Mouse (Mus musculus) hindbrain, postnatal 0 days (tissue): ENCODE measurements at regions not wholly inside any gene's neighbourhood (a gene's known extent, or its start where the extent isn't known, plus 50 kb on each side); places are given as distances from the start of the nearest gene placed in this dataset.

Experiments
- ATAC-seq: fragments of 200-750 bp; cut with Nextera tagmentation; 2 replicates; pipeline ENCODE4 v1.8.0; 2017; ENCODE audit warnings: mild to moderate bottlenecking, moderate TSS enrichment, moderate library complexity
- DNase-seq: peaks from one replicate; pipeline ENCODE4 v3.0.0-alpha.2; 2015; ENCODE audit warnings: low spot score
- H3K27ac ChIP-seq: fragments of 300-500 bp; sonication (generic); 2 replicates; pipeline ENCODE4 v1.5.1; 2014; ENCODE audit warnings: mild to moderate bottlenecking
- H3K27me3 ChIP-seq: fragments of 300-500 bp; sonication (generic); 2 replicates; pipeline ENCODE4 v1.6.1; 2014; ENCODE audit warnings: low read length, mixed read lengths; ENCODE audit not compliant: insufficient read depth
- H3K36me3 ChIP-seq: fragments of 300-500 bp; sonication (generic); 2 replicates; pipeline ENCODE4 v1.6.1; 2014; ENCODE audit warnings: low read length, mixed read lengths; ENCODE audit not compliant: insufficient read depth
- H3K4me1 ChIP-seq: fragments of 300-500 bp; sonication (generic); 2 replicates; pipeline ENCODE4 v1.6.1; 2014; ENCODE audit warnings: antibody characterized with exemption, low read length, mixed read lengths; ENCODE audit not compliant: insufficient read depth
- H3K4me2 ChIP-seq: fragments of 300-500 bp; sonication (generic); 2 replicates; pipeline ENCODE4 v1.6.1; 2014; ENCODE audit warnings: low read depth, mild to moderate bottlenecking, low read length, moderate library complexity, mixed read lengths
- H3K4me3 ChIP-seq: fragments of 300-500 bp; sonication (generic); 2 replicates; pipeline ENCODE4 v1.5.1; 2014; ENCODE audit warnings: low read length
- H3K9ac ChIP-seq: fragments of 300-500 bp; sonication (generic); replicated peaks from 2 replicates; pipeline ENCODE4 v1.6.1; 2014; ENCODE audit warnings: mild to moderate bottlenecking, low read length, moderate library complexity, mixed read lengths
- H3K9me3 ChIP-seq: fragments of 300-500 bp; sonication (generic); 2 replicates; pipeline ENCODE4 v1.6.1; 2016; ENCODE audit warnings: low read length, mixed read lengths
- CTCF ChIP-seq: IDR thresholded peaks from 2 replicates; pipeline ENCODE4 v1.5.1; 2016; ENCODE audit warnings: antibody characterized with exemption, control low read depth, low read depth
- WGBS: fragments of 180-500 bp; shearing (Covaris S2); extraction: QIAGEN DNeasy Blood & Tissue Kit; methylation state at CpG from one replicate; pipeline ENCODE4 v1.1.7; 2014; 5-methylcytosine and 5-hydroxymethylcytosine counted together

GRCm38 (mm10) chr3:151003524-151003923, 434.2 kb upstream of the Adgrl4 start:
- H3K27ac ChIP-seq, result no peak overlapping the region
- DNase-seq (no peak), ATAC-seq (no peak)
- no peaks in the 10 kb centered on the region for H3K27me3 ChIP-seq
- no peaks in the 10 kb centered on the region for H3K4me1 ChIP-seq
- 72% methylated on average over 3 of the region's 3 CpGs for WGBS
- H3K9me3 ChIP-seq, result no peaks in the 10 kb centered on the region
- H3K4me2 ChIP-seq, result no peak overlapping the region
- H3K9ac ChIP-seq, result no peak overlapping the region
- no peaks in the 10 kb centered on the region for H3K36me3 ChIP-seq
- TF ChIP-seq CTCF, result no peak
- H3K4me3 ChIP-seq, result no peak overlapping the region

GRCm38 (mm10) chr3:151003990-151004389, 433.7 kb upstream of the Adgrl4 start:
- Histone ChIP-seq H3K4me1 (no peaks in the 10 kb centered on the region), H3K27me3 (no peaks in the 10 kb centered on the region), H3K9ac (no peak overlapping the region), H3K4me2 (no peak overlapping the region), H3K4me3 (no peak overlapping the region), H3K27ac (no peak overlapping the region), H3K9me3 (no peaks in the 10 kb centered on the region), H3K36me3 (no peaks in the 10 kb centered on the region)
- DNase-seq (no peak), ATAC-seq (no peak)
- no peak for TF ChIP-seq CTCF
- 75% methylated on average over 6 of the region's 6 CpGs for WGBS

- TF ChIP-seq CTCF, result no peak
- H3K4me3 ChIP-seq, result no peak overlapping the region
- no peaks in the 10 kb centered on the region for H3K36me3 ChIP-seq
- H3K9ac ChIP-seq, result no peak overlapping the region
- no peaks in the 10 kb centered on the region for H3K4me1 ChIP-seq
- H3K27me3 ChIP-seq, result no peaks in the 10 kb centered on the region
- DNase-seq (no peak), ATAC-seq (no peak)
- no peak overlapping the region for H3K4me2 ChIP-seq
- 83% methylated on average over 3 of the region's 3 CpGs for WGBS
- no peak overlapping the region for H3K27ac ChIP-seq
- H3K9me3 ChIP-seq, result no peaks in the 10 kb centered on the region
These were observed 417.7 kb upstream of the Adgrl4 start for GRCm38 (mm10) chr3:151020014-151020413.

GRCm38 (mm10) chr3:151057491-151057890, 380.2 kb upstream of the Adgrl4 start:
- TF ChIP-seq CTCF, result no peak
- Histone ChIP-seq H3K9ac (no peak overlapping the region), H3K4me1 (no peaks in the 10 kb centered on the region), H3K36me3 (no peaks in the 10 kb centered on the region), H3K27ac (no peak overlapping the region), H3K9me3 (no peaks in the 10 kb centered on the region), H3K4me2 (no peak overlapping the region), H3K27me3 (no peaks in the 10 kb centered on the region), H3K4me3 (no peak overlapping the region)
- DNase-seq (no peak), ATAC-seq (no peak)
- WGBS, result 63% methylated on average over 3 of the region's 3 CpGs

DNA sequence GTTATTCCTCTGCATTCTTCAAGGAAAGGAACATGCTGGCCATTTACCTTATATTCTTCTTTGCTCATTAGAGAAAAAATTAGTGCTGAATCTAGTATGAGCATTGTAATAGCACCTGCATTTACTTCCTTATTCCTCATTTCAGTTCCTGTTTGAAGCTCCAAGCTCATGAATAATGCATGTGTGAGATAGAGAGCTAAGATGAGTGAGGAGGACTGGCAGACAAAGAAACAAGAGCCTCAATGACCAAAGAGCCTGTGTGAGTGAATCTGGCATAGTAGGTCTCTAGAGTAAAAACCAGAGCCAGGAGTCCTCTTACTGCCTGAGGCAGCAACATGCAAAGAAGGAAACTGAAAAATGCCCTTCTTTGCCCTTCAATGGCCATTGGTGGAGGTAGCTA, 365.4 kb upstream of the Adgrl4 start:
- no peak overlapping the region for H3K9ac ChIP-seq
- no peaks in the 10 kb centered on the region for H3K4me1 ChIP-seq
- DNase-seq, result no peak
- H3K27ac ChIP-seq, result no peak overlapping the region
- H3K36me3 ChIP-seq, result no peaks in the 10 kb centered on the region
- TF ChIP-seq CTCF, result no peak
- no peaks in the 10 kb centered on the region for H3K9me3 ChIP-seq
- no peak overlapping the region for H3K4me3 ChIP-seq
- no peak overlapping the region for H3K4me2 ChIP-seq
- ATAC-seq, result no peak
- no peaks in the 10 kb centered on the region for H3K27me3 ChIP-seq

- no peaks in the 10 kb centered on the region for H3K27me3 ChIP-seq
- no peaks in the 10 kb centered on the region for H3K36me3 ChIP-seq
- H3K4me3 ChIP-seq, result no peak overlapping the region
- 64% methylated on average over 3 of the region's 3 CpGs for WGBS
- no peaks in the 10 kb centered on the region for H3K4me1 ChIP-seq
- no peak overlapping the region for H3K27ac ChIP-seq
- ATAC-seq (no peak), DNase-seq (no peak)
- no peak overlapping the region for H3K9ac ChIP-seq
- no peaks in the 10 kb centered on the region for H3K9me3 ChIP-seq
- TF ChIP-seq CTCF, result no peak
- no peak overlapping the region for H3K4me2 ChIP-seq
These were observed 320.9 kb upstream of the Adgrl4 start for GRCm38 (mm10) chr3:151116831-151117230.

DNA sequence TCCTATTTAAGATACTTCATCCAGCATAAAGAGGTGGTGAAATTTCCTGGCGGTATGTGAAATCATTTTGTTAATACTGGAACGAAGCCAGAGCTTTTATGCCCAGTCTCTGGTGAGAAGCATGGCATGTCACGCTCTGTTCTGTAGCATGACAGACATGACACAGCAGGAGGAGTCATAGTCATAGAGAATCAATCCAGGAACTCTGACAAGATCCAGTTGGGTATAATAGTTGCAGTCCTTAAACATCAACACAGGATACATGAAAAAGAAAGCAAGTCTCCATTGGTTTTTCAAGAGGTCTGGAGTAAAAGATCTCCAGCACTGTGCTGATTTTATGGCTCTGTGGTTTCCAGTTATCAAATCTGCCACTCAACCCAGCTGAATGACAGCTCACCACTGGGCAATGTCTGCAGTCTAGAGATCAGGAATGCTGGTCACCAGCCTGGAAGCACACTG, 320.1 kb upstream of the Adgrl4 start:
- H3K27ac ChIP-seq, result no peak overlapping the region
- no peaks in the 10 kb centered on the region for H3K36me3 ChIP-seq
- no peaks in the 10 kb centered on the region for H3K9me3 ChIP-seq
- DNase-seq (peak; percentile 70), ATAC-seq (peak; percentile 86)
- 28% methylated on average over 3 of the region's 3 CpGs for WGBS
- no peak overlapping the region for H3K4me2 ChIP-seq
- no peaks in the 10 kb centered on the region for H3K27me3 ChIP-seq
- no peak overlapping the region for H3K9ac ChIP-seq
- TF ChIP-seq CTCF, result no peak
- H3K4me3 ChIP-seq, result no peak overlapping the region
- H3K4me1 ChIP-seq, result no peaks in the 10 kb centered on the region
